Mouse (Mus musculus) activated CD4-positive, CD25-positive, alpha-beta regulatory T cell, adult 4 months (primary cell): ENCODE results near the gene Sigirr. TPM values are rescaled to one million over a fixed set of nuclear protein-coding genes. Genes with fewer than 3 reads are reported as not detected.

ENCODE experiments used
- ATAC-seq: one replicate; pipeline ENCODE4 v1.8.0; 2017
- polyA plus RNA-seq, 2 experiments: library from polyadenylated mRNA; unstranded; fragments of 100-300 nt; shearing (Covaris generic); gene quantifications; one replicate each; pipeline ENCODE4 v1.2.1; 2017

Sigirr gene
- polyA plus RNA-seq, 2 experiments from 2014 or later: 163 to 179 TPM

DNA sequence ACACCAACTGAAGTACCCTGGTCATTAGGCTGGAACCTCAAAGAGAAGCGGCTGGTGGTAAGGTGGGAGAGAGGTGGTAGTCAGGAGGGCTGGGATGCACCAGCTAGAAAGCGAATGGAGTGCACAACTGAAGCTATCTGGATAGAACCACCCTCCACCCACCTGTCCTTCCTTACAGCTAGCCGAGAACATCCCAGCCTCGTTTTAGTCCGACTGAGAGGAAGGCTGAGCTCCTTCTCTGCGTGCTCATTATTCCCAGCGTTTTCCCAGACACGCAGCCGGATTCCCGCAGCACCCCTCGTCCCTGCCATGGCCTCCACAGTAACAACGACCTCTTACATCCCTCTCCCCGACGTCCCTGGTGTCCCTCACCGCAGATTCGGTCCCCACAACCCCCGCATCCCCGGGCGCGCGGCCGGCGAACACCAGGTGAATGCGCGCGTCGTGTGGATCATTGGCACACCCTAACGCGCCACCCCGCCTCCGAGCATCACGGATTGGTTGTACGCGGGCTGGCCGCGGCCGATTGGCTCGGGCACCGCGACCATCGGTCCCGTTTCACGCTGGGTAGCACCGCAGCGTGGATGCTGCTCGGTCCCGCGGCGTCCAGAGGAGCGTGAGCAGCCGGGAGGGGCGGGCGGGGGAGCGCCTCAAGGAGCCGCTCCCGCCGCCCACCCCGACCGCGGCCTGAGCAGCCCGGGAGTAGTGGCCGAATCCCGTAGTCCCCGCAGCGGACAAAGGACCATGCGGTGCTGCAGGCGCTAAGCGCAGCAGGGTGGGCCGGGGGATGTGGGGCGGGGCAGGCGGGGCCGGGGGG, 39.7 kb downstream of the Sigirr start, which contains the start of gene B4galnt4:
Gene B4galnt4 (plus strand): TSS at position 679 of the 817 bp plus-strand sequence.
- peak; percentile 57 for ATAC-seq

DNA sequence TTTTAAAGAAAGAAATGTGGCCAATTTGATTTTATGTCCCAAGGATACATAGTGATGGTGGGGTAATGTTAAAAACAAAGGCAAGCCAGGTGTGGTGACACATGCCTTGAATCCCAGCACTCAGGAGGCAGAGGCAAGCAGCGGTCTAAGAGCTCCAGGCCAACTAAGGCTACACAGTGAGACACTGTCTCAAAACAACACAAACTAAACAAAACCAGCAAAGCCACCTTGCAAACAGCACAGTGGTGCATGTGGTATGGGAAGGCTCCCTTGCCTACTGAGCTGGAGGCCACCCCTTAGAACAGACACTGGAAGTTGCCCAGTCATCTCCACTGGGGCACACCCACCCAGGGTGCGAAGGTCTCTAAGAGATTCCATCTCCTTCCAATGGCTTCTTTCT, 40.4 kb downstream of the Sigirr start:
- no peak for ATAC-seq

- ATAC-seq: peak; percentile 78
Measured at GRCm38 (mm10) chr7:141058601-141059341, 41.6 kb downstream of the Sigirr start.

GRCm38 (mm10) chr7:141057541-141057940, 42.8 kb downstream of the Sigirr start:
- ATAC-seq: no peak

- no peak for ATAC-seq
Measured at GRCm38 (mm10) chr7:141056976-141057375, 43.4 kb downstream of the Sigirr start.

- ATAC-seq: no peak
Measured at GRCm38 (mm10) chr7:141055785-141056184, 44.6 kb downstream of the Sigirr start.

- ATAC-seq: no peak
Measured at GRCm38 (mm10) chr7:141052421-141052820, 48.0 kb downstream of the Sigirr start.

GRCm38 (mm10) chr7:141052016-141052415, 48.4 kb downstream of the Sigirr start:
- ATAC-seq: no peak

- no peak for ATAC-seq
Measured at GRCm38 (mm10) chr7:141051060-141051685, 49.2 kb downstream of the Sigirr start.

DNA sequence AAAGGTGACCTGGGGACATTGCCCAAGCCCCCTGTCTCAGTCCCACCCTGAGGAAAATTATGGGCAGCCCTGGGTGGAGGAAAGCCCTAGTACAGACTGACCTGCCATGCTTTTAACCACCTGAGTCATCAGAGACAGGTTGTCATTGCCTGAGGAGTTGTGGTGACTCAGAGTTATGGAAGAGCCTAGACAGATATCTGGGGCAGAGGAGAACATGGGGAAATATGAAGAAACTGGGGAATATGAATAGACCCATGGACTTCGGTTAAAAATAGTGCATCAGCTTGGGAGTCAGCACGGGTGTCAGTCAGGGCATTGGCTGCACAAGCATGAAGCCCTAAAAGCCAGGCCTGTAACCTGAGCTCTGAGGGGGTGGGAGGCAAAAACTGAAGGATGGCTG, 51.0 kb downstream of the Sigirr start:
- no peak for ATAC-seq

GRCm38 (mm10) chr7:141048226-141049218, 51.9 kb downstream of the Sigirr start:
- peak; percentile 84 for ATAC-seq

GRCm38 (mm10) chr7:141047581-141048225, 52.7 kb downstream of the Sigirr start:
- ATAC-seq: no peak

GRCm38 (mm10) chr7:141046931-141047580, 53.3 kb downstream of the Sigirr start:
- no peak for ATAC-seq

DNA sequence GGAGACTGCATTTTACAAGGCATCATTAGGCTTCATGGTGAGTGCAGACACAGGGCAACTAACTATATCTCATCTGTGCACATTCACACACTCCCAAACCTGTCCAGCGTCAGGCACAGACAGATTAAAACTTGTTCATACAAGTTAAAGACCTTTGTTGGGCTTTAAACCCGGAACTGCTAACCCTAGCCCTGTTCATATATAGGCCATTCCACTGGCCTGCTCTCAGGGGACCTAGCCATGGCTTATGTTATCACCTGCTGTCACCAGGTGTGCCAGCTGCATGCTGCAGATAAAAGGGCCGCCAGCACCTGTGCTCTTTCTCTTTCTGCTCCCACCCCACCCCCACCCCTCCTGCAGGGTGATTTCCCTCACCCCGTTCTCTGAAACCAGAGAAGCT, 57.8 kb downstream of the Sigirr start:
- ATAC-seq: no peak

DNA sequence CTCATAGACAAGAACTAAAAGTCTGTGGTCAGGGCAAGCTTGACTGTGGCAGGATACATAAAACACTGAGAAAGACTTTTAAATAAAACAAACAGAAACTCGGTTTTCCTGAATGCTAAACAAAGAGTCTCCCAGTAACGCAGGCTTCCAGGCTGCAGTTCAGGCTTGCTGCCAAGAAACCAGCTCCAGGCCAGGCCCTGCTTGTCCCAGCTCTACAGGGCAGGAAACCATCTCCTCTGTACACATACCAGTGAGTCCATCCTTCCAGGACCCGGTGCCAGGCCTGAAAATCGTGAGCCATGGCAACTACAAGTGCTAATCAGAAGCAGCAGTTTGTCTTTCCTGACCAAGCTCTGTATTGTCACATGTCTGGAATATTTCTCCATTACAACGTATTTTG, 58.7 kb downstream of the Sigirr start:
- no peak for ATAC-seq

Other genes starting within 250 kb of the Sigirr start
- gene Gm45785, start 244.2 kb downstream of the Sigirr start, polyA plus RNA-seq: not detected
- 10 to 100 TPM; 51.6 to 57.0 TPM for gene Ric8a, start 243.6 kb downstream of the Sigirr start, polyA plus RNA-seq
- gene Bet1l, start 243.0 kb downstream of the Sigirr start, polyA plus RNA-seq: 10 to 100 TPM; 33.1 to 48.2 TPM
- gene Psmd13, start 218.6 kb downstream of the Sigirr start, polyA plus RNA-seq: 100 to 1,000 TPM; 110 to 160 TPM
- gene Sirt3, start 218.3 kb downstream of the Sigirr start, polyA plus RNA-seq: 1 to 10 TPM; 5.9 to 8.0 TPM
- gene Cox8b, start 200.1 kb downstream of the Sigirr start, polyA plus RNA-seq: not detected
- not detected for gene Nlrp6, start 179.7 kb downstream of the Sigirr start, polyA plus RNA-seq
- 10 to 100 TPM; 15.2 to 15.6 TPM for gene Pgghg, start 159.2 kb downstream of the Sigirr start, polyA plus RNA-seq
- gene Ifitm5, start 150.3 kb downstream of the Sigirr start, polyA plus RNA-seq: not detected
- not detected for gene Gm45717, start 144.6 kb downstream of the Sigirr start, polyA plus RNA-seq
- 100 to 1,000 TPM in 1 of 2 experiments, 10 to 100 TPM in 1; 94.1 to 101 TPM for gene Ifitm2, start 144.6 kb downstream of the Sigirr start, polyA plus RNA-seq
- 1 to 10 TPM; 4.6 to 7.5 TPM for gene Ifitm1, start 133.4 kb downstream of the Sigirr start, polyA plus RNA-seq
- 10 to 100 TPM; 17.0 to 23.4 TPM for gene Ifitm3, start 89.8 kb downstream of the Sigirr start, polyA plus RNA-seq
- under 1 TPM; 0.70 to 0.92 TPM for gene Ifitm6, start 82.6 kb downstream of the Sigirr start, polyA plus RNA-seq
- gene Gm17387, start 71.4 kb downstream of the Sigirr start, polyA plus RNA-seq: not detected
- gene B4galnt4, start 39.5 kb downstream of the Sigirr start, polyA plus RNA-seq: 10 to 100 TPM in 1 of 2 experiments, 1 to 10 TPM in 1; 6.4 to 11.9 TPM
- gene Pkp3, start 22.4 kb downstream of the Sigirr start, polyA plus RNA-seq: 100 to 1,000 TPM; 365 to 380 TPM
- gene Ano9, start 17.2 kb upstream of the Sigirr start, polyA plus RNA-seq: not detected
- 1 to 10 TPM; 5.2 to 5.3 TPM for gene Ptdss2, start 21.8 kb upstream of the Sigirr start, polyA plus RNA-seq
- 100 to 1,000 TPM; 117 to 127 TPM for gene Rnh1, start 72.3 kb upstream of the Sigirr start, polyA plus RNA-seq
- 1 to 10 TPM; 1.7 to 4.7 TPM for gene Hras, start 93.4 kb upstream of the Sigirr start, polyA plus RNA-seq
- gene Lrrc56, start 93.6 kb upstream of the Sigirr start, polyA plus RNA-seq: 1 to 10 TPM; 1.4 to 1.9 TPM
- 1 to 10 TPM; 5.6 to 5.9 TPM for gene Lmntd2, start 113.5 kb upstream of the Sigirr start, polyA plus RNA-seq
- 10 to 100 TPM in 1 of 2 experiments, 1 to 10 TPM in 1; 8.3 to 14.2 TPM for gene Rassf7, start 115.3 kb upstream of the Sigirr start, polyA plus RNA-seq
- gene Phrf1, start 128.2 kb upstream of the Sigirr start, polyA plus RNA-seq: 10 to 100 TPM; 51.4 to 60.8 TPM
- 100 to 1,000 TPM in 1 of 2 experiments, 10 to 100 TPM in 1; 92.0 to 108 TPM for gene Irf7, start 165.9 kb upstream of the Sigirr start, polyA plus RNA-seq
- gene Cdhr5, start 176.2 kb upstream of the Sigirr start, polyA plus RNA-seq: not detected
- not detected for gene Sct, start 178.6 kb upstream of the Sigirr start, polyA plus RNA-seq
- gene Drd4, start 191.4 kb upstream of the Sigirr start, polyA plus RNA-seq: not detected
- 10 to 100 TPM; 17.1 to 22.5 TPM for gene Deaf1, start 227.1 kb upstream of the Sigirr start, polyA plus RNA-seq
- 10 to 100 TPM; 30.4 to 31.2 TPM for gene Tmem80, start 227.2 kb upstream of the Sigirr start, polyA plus RNA-seq
- not detected for gene Eps8l2, start 238.3 kb upstream of the Sigirr start, polyA plus RNA-seq